30 mouse cellular contexts compared by ENCODE assay signal in the genomic region with DNA sequence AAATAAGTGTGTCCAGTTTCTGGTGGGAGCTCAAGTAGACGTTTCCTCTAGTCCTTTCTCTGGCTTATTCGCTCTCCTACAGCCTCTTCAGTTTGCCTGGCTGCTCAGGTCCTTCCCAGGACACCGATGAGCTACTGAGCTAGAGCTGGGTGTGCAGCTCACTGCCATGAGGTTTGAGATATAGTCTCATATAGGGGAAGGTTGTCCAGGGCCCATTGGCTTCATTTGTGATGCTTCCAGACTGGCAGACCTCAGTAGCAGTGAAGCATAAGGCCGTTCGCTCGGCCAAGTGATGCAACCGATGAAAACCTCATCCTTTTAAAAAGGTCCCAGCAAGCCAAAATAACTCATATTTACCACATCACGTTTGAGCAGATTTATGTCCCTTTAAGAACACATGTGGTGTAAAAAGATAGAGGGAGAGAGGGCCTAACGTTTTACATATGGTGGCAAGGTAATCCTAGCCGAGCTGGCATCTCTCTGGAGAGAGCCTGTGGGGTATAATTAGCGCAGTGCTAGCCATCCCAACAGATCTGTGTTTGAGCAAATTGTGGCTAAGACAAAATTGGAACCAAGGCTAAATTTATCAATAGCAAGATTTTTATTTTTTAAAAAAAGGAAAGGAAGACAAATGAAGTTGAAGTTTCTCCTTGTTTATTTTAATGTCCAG.
DNase-seq lines count a peak whose midpoint lies in the region; ATAC-seq and TF ChIP-seq lines count a peak whose summit lies in the region.
"Had no signal": no experiment of that assay in that cellular context is flagged by ENCODE, and none has a peak within 500 bp of the region (broad histone marks: within the 10 kb centered on the region; RNA-seq: fewer than 3 reads in every experiment).

No protein-coding gene starts in this region.

- WGBS in embryonic facial prominence, embryonic 14.5 days: 51% methylated on average over 11 of the region's 11 CpGs

- H3K27me3 ChIP-seq in embryonic facial prominence, embryonic 14.5 days (replicated peaks; ENCODE audit: control insufficient read depth, insufficient read depth, low read length): no peaks in the 10 kb centered on the region
- H3K27me3 ChIP-seq: embryonic facial prominence, embryonic 12.5 days; heart, embryonic 12.5 days; hindbrain, embryonic 15.5 days; intestine, embryonic 15.5 days; limb, embryonic 12.5 days; neural tube, embryonic 13.5 days had no signal

- peak; percentile 23 to 52 for DNase-seq in cerebellum, postnatal 14 days
- DNase-seq in cerebellum, adult 9-10 months: no peak
- peak; percentile 42 for DNase-seq in gastrocnemius, adult 2 months
- DNase-seq in gastrocnemius, postnatal 36 days: no peak
- peak; percentile 42 for DNase-seq in brain, embryonic 14.5 days (ENCODE audit: low read depth)
- peak; percentile 36 for DNase-seq in embryonic facial prominence, embryonic 14.5 days (ENCODE audit: low spot score)
- DNase-seq in right cerebral cortex, postnatal 14 days: no peak
- DNase-seq: adrenal gland, postnatal 10 days; heart, adult 18-20 months; heart, postnatal 10 days; kidney, adult 9 months; layer of hippocampus, postnatal 36 days; liver, postnatal 0 days; thymus, adult 2 months had no signal

- H3K27ac ChIP-seq in gastrocnemius, adult 2 months: peak overlapping the region; percentile 72
- no peak overlapping the region for H3K27ac ChIP-seq in embryonic facial prominence, embryonic 14.5 days (replicated peaks; ENCODE audit: low read depth, low read length)
- H3K27ac ChIP-seq: embryonic facial prominence, embryonic 12.5 days; hindbrain, embryonic 15.5 days; intestine, embryonic 15.5 days; layer of hippocampus, adult 2 months; limb, embryonic 12.5 days; macrophage; midbrain, embryonic 10.5 days; neural tube, embryonic 13.5 days; stomach, postnatal 0 days had no signal

- H3K9me3 ChIP-seq in embryonic facial prominence, embryonic 14.5 days (ENCODE audit: control insufficient read depth, low read length): no peaks in the 10 kb centered on the region
- H3K9me3 ChIP-seq: embryonic facial prominence, embryonic 12.5 days; heart, embryonic 12.5 days; hindbrain, embryonic 15.5 days; intestine, embryonic 15.5 days; limb, embryonic 12.5 days; midbrain, embryonic 10.5 days; neural tube, embryonic 13.5 days had no signal

- H3K36me3 ChIP-seq in embryonic facial prominence, embryonic 14.5 days (ENCODE audit: control insufficient read depth, insufficient read depth, low read length): no peaks in the 10 kb centered on the region
- H3K36me3 ChIP-seq: embryonic facial prominence, embryonic 12.5 days; heart, embryonic 12.5 days; hindbrain, embryonic 15.5 days; intestine, embryonic 15.5 days; limb, embryonic 12.5 days; midbrain, embryonic 10.5 days; neural tube, embryonic 13.5 days had no signal

- H3K4me3 ChIP-seq in gastrocnemius, adult 2 months: no peak overlapping the region
- H3K4me3 ChIP-seq in embryonic facial prominence, embryonic 14.5 days (ENCODE audit: low read depth, low read length): no peak overlapping the region
- H3K4me3 ChIP-seq: embryonic facial prominence, embryonic 12.5 days; erythroblast, embryonic 14.5 days; heart, embryonic 12.5 days; hindbrain, embryonic 15.5 days; intestine, embryonic 15.5 days; layer of hippocampus, adult 2 months; limb, embryonic 12.5 days; midbrain, embryonic 10.5 days; myocyte; neural tube, embryonic 13.5 days had no signal

- ATAC-seq in embryonic facial prominence, embryonic 14.5 days (ENCODE audit: low read depth): no peak
- no peak for ATAC-seq in granulocyte monocyte progenitor cell, adult 5-6 weeks (replicated peaks; ENCODE audit: poor library complexity, severe bottlenecking)
- ATAC-seq: intestine, embryonic 15.5 days; liver, postnatal 0 days; lung, postnatal 0 days; midbrain, embryonic 16.5 days had no signal

- H3K4me1 ChIP-seq in embryonic facial prominence, embryonic 14.5 days (ENCODE audit: control insufficient read depth, insufficient read depth, low read length): no peaks in the 10 kb centered on the region
- H3K4me1 ChIP-seq: hindbrain, embryonic 15.5 days; intestine, embryonic 15.5 days; limb, embryonic 12.5 days; midbrain, embryonic 10.5 days had no signal

- H3K9ac ChIP-seq in embryonic facial prominence, embryonic 14.5 days (ENCODE audit: low read depth, low read length): no peak overlapping the region
- H3K9ac ChIP-seq: embryonic facial prominence, embryonic 12.5 days; heart, embryonic 12.5 days; hindbrain, embryonic 15.5 days; intestine, embryonic 15.5 days; limb, embryonic 12.5 days; liver, postnatal 0 days; neural tube, embryonic 13.5 days had no signal

- intact Hi-C loops in gastrocnemius, adult 2 months (cut with DNase I): no loop called here
- intact Hi-C loops in gastrocnemius, postnatal 36 days (cut with DNase I): no loop called here

- TF ChIP-seq CTCF in gastrocnemius, adult 2 months (IDR thresholded peaks at IDR 0.05): no peak
- no peak for TF ChIP-seq CTCF in brain, embryonic 14.5 days (IDR thresholded peaks at IDR 0.05; ENCODE audit: borderline replicate concordance, extremely low read depth, insufficient read depth, insufficient read length)

- no peak for TF ChIP-seq POLR2A in brain, embryonic 14.5 days (IDR thresholded peaks at IDR 0.05; ENCODE audit: borderline replicate concordance, extremely low read depth, insufficient read depth, insufficient read length, poor library complexity, severe bottlenecking)

- H3K4me2 ChIP-seq in embryonic facial prominence, embryonic 14.5 days (ENCODE audit: low read depth, low read length): no peak overlapping the region
- H3K4me2 ChIP-seq: embryonic facial prominence, embryonic 12.5 days; heart, embryonic 12.5 days; hindbrain, embryonic 15.5 days; intestine, embryonic 15.5 days; limb, embryonic 12.5 days; liver, embryonic 11.5 days; neural tube, embryonic 13.5 days had no signal

Comparison
In these comparisons a context has a peak if more than half of its experiments do, and no peak if none do; other contexts are left out.
1. DNase-seq: peak in cerebellum, postnatal 14 days (2 of 2), gastrocnemius, adult 2 months (single experiment), brain, embryonic 14.5 days (single experiment) and embryonic facial prominence, embryonic 14.5 days (single experiment); none in cerebellum, adult 9-10 months (single experiment), gastrocnemius, postnatal 36 days (0 of 2) and right cerebral cortex, postnatal 14 days (single experiment).